Mouse (Mus musculus) small intestine, adult 2 months (tissue): ENCODE results near the gene AL732309.1.

Experiments
- CTCF ChIP-seq: fragments of 200-500 bp; IDR thresholded peaks from 2 replicates; pipeline ENCODE4 v1.5.1; 2012; ENCODE audit warnings: low read depth, mild to moderate bottlenecking, control low read depth, inconsistent platforms, low read length, moderate library complexity, mixed read lengths; ENCODE audit not compliant: insufficient replicate concordance, insufficient read length; ENCODE audit errors: extremely low read depth
- POLR2A ChIP-seq: fragments of 200-500 bp; IDR thresholded peaks from 2 replicates; pipeline ENCODE4 v1.6.1; 2012; ENCODE audit warnings: low read depth, mild to moderate bottlenecking, control low read depth, inconsistent platforms, low read length, moderate library complexity

DNA sequence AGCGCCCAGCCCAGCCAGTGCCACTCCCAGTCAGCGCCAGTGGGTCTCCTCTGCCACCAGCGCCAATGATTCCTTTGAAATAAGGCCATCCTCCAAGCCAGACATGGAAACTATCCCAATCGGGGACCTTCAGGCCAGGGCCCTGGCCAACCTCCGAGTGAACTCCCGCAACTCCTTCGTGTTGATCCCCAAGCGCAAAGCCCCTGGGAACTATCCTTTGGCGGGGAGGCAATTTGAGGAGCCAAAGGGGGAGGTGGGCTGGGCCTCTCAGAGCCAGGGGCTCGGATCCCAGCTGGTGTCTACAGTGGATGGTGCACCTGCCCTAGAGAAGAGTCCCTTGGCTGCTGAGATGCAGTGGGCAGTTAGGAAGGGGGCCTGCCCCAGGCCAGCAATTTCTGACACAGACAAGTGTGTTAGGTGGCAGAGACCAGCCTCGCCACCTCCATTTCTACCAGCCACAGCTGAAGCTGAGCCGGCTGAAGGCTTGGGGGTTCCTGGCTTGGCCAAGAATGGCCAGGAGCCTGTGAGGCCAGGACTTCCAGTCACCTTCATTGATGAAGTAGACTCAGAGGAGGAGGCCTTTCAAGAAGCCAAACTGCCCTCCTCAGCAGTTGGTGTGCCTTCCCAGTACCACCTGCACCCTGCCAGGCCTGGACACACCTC lies 17.1 kb upstream of the AL732309.1 start:
- no peak for TF ChIP-seq CTCF
- no peak for TF ChIP-seq POLR2A
